Mouse (Mus musculus): ENCODE data around the gene Qprt.

Gene Qprt

GRCm38 (mm10) chr7:127133125-127133524 is 11.1 kb upstream of the Qprt start:
- peak; percentile 59 for DNase-seq (ENCODE audit: low read depth, low spot score)

GRCm38 (mm10) chr7:127129638-127130037 is 7.6 kb upstream of the Qprt start:
- DNase-seq (ENCODE audit: low read depth, low spot score): peak; percentile 91

GRCm38 (mm10) chr7:127121061-127121910 is 740 bp downstream of the Qprt start:
- no peak for DNase-seq (ENCODE audit: low read depth, low spot score)

GRCm38 (mm10) chr7:127118671-127119445 is 3.2 kb downstream of the Qprt start:
- DNase-seq (ENCODE audit: low read depth, low spot score): no peak

- peak; percentile 55 for DNase-seq (ENCODE audit: low read depth, low spot score)
Measured at GRCm38 (mm10) chr7:127117948-127118347, 4.1 kb downstream of the Qprt start.

- peak; percentile 59 for DNase-seq (ENCODE audit: low read depth, low spot score)
Measured at GRCm38 (mm10) chr7:127116331-127116935, 5.6 kb downstream of the Qprt start.

GRCm38 (mm10) chr7:127114920-127115319 is 7.1 kb downstream of the Qprt start:
- no peak for DNase-seq (ENCODE audit: low read depth, low spot score)

- peak; percentile 51 for DNase-seq (ENCODE audit: low read depth, low spot score)
Measured at GRCm38 (mm10) chr7:127113614-127114259, 8.3 kb downstream of the Qprt start.

- DNase-seq (ENCODE audit: low read depth, low spot score): peak; percentile 69
Measured at GRCm38 (mm10) chr7:127112921-127113597, 9.0 kb downstream of the Qprt start.

GRCm38 (mm10) chr7:127112251-127112841 is 9.7 kb downstream of the Qprt start:
- DNase-seq (ENCODE audit: low read depth, low spot score): peak; percentile 75

- peak; percentile 65 for DNase-seq (ENCODE audit: low read depth, low spot score)
Measured at GRCm38 (mm10) chr7:127111461-127111860, 10.6 kb downstream of the Qprt start.

GRCm38 (mm10) chr7:127110239-127111007 is 11.6 kb downstream of the Qprt start:
- peak; percentile 94 for DNase-seq (ENCODE audit: low read depth, low spot score)

- DNase-seq (ENCODE audit: low read depth, low spot score): peak; percentile 61
Measured at GRCm38 (mm10) chr7:127105551-127105950, 16.5 kb downstream of the Qprt start.

GRCm38 (mm10) chr7:127104560-127105332 is 17.3 kb downstream of the Qprt start:
- DNase-seq (ENCODE audit: low read depth, low spot score): peak; percentile 97

GRCm38 (mm10) chr7:127103960-127104359 is 18.1 kb downstream of the Qprt start:
- DNase-seq (ENCODE audit: low read depth, low spot score): peak; percentile 27

GRCm38 (mm10) chr7:127102148-127102547 is 19.9 kb downstream of the Qprt start:
- DNase-seq (ENCODE audit: low read depth, low spot score): no peak

GRCm38 (mm10) chr7:127101451-127102016 is 20.5 kb downstream of the Qprt start:
- no peak for DNase-seq (ENCODE audit: low read depth, low spot score)

GRCm38 (mm10) chr7:127099528-127099927 is 22.5 kb downstream of the Qprt start:
- DNase-seq (ENCODE audit: low read depth, low spot score): no peak

GRCm38 (mm10) chr7:127098950-127099349 is 23.1 kb downstream of the Qprt start:
- no peak for DNase-seq (ENCODE audit: low read depth, low spot score)
